In genomic region chr12:85288486-85289156, GRCm38 (mm10) we compare ENCODE assay signal across 8 mouse cellular contexts. TPM values are rescaled to one million over a fixed set of nuclear protein-coding genes. Genes with fewer than 3 reads are reported as not detected.
A peak's percentile ranks its signal among the peaks of the same experiment; 100 is the strongest.
DNase-seq lines count a peak whose midpoint lies in the region; ATAC-seq and TF ChIP-seq lines count a peak whose summit lies in the region.

TSS of gene Zc2hc1c (plus strand) at chr12:85288591.

- H3K9ac ChIP-seq in embryonic facial prominence, embryonic 14.5 days (ENCODE audit: low read depth, low read length) = peak within 1 kb of the TSS; percentile 71
- peak within 1 kb of the TSS; percentile 72 for H3K9ac ChIP-seq in heart, adult 2 months (ENCODE audit: low read depth, low read length)
- peak within 1 kb of the TSS; percentile 60 for H3K9ac ChIP-seq in limb, embryonic 11.5 days (ENCODE audit: low read length)
- H3K9ac ChIP-seq in midbrain, embryonic 12.5 days (replicated peaks) = peak within 1 kb of the TSS; percentile 58

- H3K4me3 ChIP-seq in embryonic facial prominence, embryonic 14.5 days (ENCODE audit: low read depth, low read length) = peak within 1 kb of the TSS; percentile 42
- peak within 1 kb of the TSS; percentile 61 for H3K4me3 ChIP-seq in heart, adult 2 months
- peak within 1 kb of the TSS; percentile 46 for H3K4me3 ChIP-seq in limb, embryonic 11.5 days (ENCODE audit: low read depth, low read length)
- H3K4me3 ChIP-seq in midbrain, embryonic 12.5 days = peak within 1 kb of the TSS; percentile 53

- H3K36me3 ChIP-seq in embryonic facial prominence, embryonic 14.5 days (ENCODE audit: control insufficient read depth, insufficient read depth, low read length) = no peaks in the 10 kb centered on the region
- H3K36me3 ChIP-seq in heart, adult 2 months (ENCODE audit: control insufficient read depth, insufficient read depth, low read length) = no peaks in the 10 kb centered on the region
- H3K36me3 ChIP-seq in limb, embryonic 11.5 days (ENCODE audit: control insufficient read depth, insufficient read depth, low read length) = no peaks in the 10 kb centered on the region
- H3K36me3 ChIP-seq in midbrain, embryonic 12.5 days = no peaks in the 10 kb centered on the region

- DNase-seq in adrenal gland, adult 2 months = peak; percentile 93
- peak; percentile 97 for DNase-seq in embryonic facial prominence, embryonic 14.5 days (ENCODE audit: low spot score)
- DNase-seq in heart, adult 2 months = peak; percentile 89 to 93
- DNase-seq in kidney, adult 18-20 months = peak; percentile 92
- peak; percentile 93 for DNase-seq in limb, embryonic 11.5 days (ENCODE audit: low spot score)
- DNase-seq in skeletal muscle tissue, adult 2 months (ENCODE audit: low read depth, low spot score) = peak; percentile 95
- peak; percentile 88 for DNase-seq in yolk sac, embryonic 10.5 days (ENCODE audit: low spot score)

- H3K4me2 ChIP-seq in embryonic facial prominence, embryonic 14.5 days (ENCODE audit: low read depth, low read length) = peak within 1 kb of the TSS; percentile 68
- H3K4me2 ChIP-seq in limb, embryonic 11.5 days (ENCODE audit: low read depth, severe bottlenecking) = peak within 1 kb of the TSS; percentile 60
- H3K4me2 ChIP-seq in midbrain, embryonic 12.5 days (replicated peaks) = peak within 1 kb of the TSS; percentile 88

- peak; percentile 92 for ATAC-seq in embryonic facial prominence, embryonic 14.5 days (ENCODE audit: low read depth)
- peak; percentile 86 for ATAC-seq in limb, embryonic 11.5 days (ENCODE audit: insufficient number of reproducible peaks, low FRiP score, low TSS enrichment, low read depth)
- peak; percentile 88 for ATAC-seq in midbrain, embryonic 12.5 days (ENCODE audit: low FRiP score, low read depth)

- 5% methylated on average over 29 of the region's 31 CpGs for WGBS in embryonic facial prominence, embryonic 14.5 days
- 4% methylated on average over 30 of the region's 31 CpGs for WGBS in heart, adult 2 months
- 2% methylated on average over 30 of the region's 31 CpGs for WGBS in limb, embryonic 11.5 days
- WGBS in midbrain, embryonic 12.5 days = 2% methylated on average over 30 of the region's 31 CpGs

- intact Hi-C loops in heart, adult 2 months (cut with DNase I) = loop anchor here (5.0 kb wide), 2 partner anchors 71 to 121 kb away; partner anchors contain the start of gene Eif2b2

- H3K27me3 ChIP-seq in embryonic facial prominence, embryonic 14.5 days (replicated peaks; ENCODE audit: control insufficient read depth, insufficient read depth, low read length) = no peaks in the 10 kb centered on the region
- no peaks in the 10 kb centered on the region for H3K27me3 ChIP-seq in heart, adult 2 months (ENCODE audit: control insufficient read depth, insufficient read depth, low read length)
- H3K27me3 ChIP-seq in limb, embryonic 11.5 days (ENCODE audit: control insufficient read depth, insufficient read depth, low read length) = no peaks in the 10 kb centered on the region
- H3K27me3 ChIP-seq in midbrain, embryonic 12.5 days = peaks cover 8% of the 10 kb centered on the region; the same call in 1 of the 2 replicates

- peak; percentile 71; the same call in 1 of the 2 replicates for TF ChIP-seq POLR2A in heart, adult 2 months (IDR thresholded peaks at IDR 0.05; ENCODE audit: insufficient read depth, low read depth, low read length)

- H3K4me1 ChIP-seq in embryonic facial prominence, embryonic 14.5 days (ENCODE audit: control insufficient read depth, insufficient read depth, low read length) = peaks cover 10% of the 10 kb centered on the region; the same call in 1 of the 2 replicates
- H3K4me1 ChIP-seq in heart, adult 2 months (ENCODE audit: control insufficient read depth, insufficient read depth, low read length) = peaks cover 5% of the 10 kb centered on the region
- peaks cover 7% of the 10 kb centered on the region for H3K4me1 ChIP-seq in limb, embryonic 11.5 days (ENCODE audit: control insufficient read depth, insufficient read depth, low read length)
- peaks cover 9% of the 10 kb centered on the region; the same call in 1 of the 2 replicates for H3K4me1 ChIP-seq in midbrain, embryonic 12.5 days

- no peaks in the 10 kb centered on the region for H3K79me2 ChIP-seq in heart, adult 2 months (replicated peaks; ENCODE audit: control insufficient read depth, insufficient read depth, low read length)

- peak within 1 kb of the TSS; percentile 49; the same call in 1 of the 2 replicates for H3K27ac ChIP-seq in embryonic facial prominence, embryonic 14.5 days (replicated peaks; ENCODE audit: low read depth, low read length)
- H3K27ac ChIP-seq in heart, adult 2 months = peak within 1 kb of the TSS; percentile 80
- H3K27ac ChIP-seq in limb, embryonic 11.5 days (replicated peaks; ENCODE audit: low read depth, low read length) = peak within 1 kb of the TSS; percentile 26; the same call in 1 of the 2 replicates
- H3K27ac ChIP-seq in midbrain, embryonic 12.5 days (replicated peaks) = no peak within 1 kb of the TSS

- H3K9me3 ChIP-seq in embryonic facial prominence, embryonic 14.5 days (ENCODE audit: control insufficient read depth, low read length) = 0 out of 2 replicates have a peak, but pooled peaks cover 8% of the 10 kb centered on the region
- H3K9me3 ChIP-seq in limb, embryonic 11.5 days (ENCODE audit: control insufficient read depth, low read length) = no peaks in the 10 kb centered on the region
- H3K9me3 ChIP-seq in midbrain, embryonic 12.5 days = no peaks in the 10 kb centered on the region

- TF ChIP-seq CTCF in heart, adult 2 months (IDR thresholded peaks at IDR 0.05) = no peak

- no peak for TF ChIP-seq EP300 in heart, adult 2 months (IDR thresholded peaks at IDR 0.05; ENCODE audit: insufficient read depth, low read depth, low read length)

RNA-seq across cellular contexts. Expression of gene Zc2hc1c, which starts in this region (rescaled TPM):
- 1 to 10 TPM; 1.2 to 2.5 TPM for total RNA-seq in adrenal gland, adult 2 months (2021)
- polyA plus RNA-seq in adrenal gland, adult 2 months (2012; rRNA removed) = 0.29 and 0.57 TPM in 2 replicates
- 1.4 and 1.8 TPM in 2 replicates for polyA plus RNA-seq in embryonic facial prominence, embryonic 14.5 days (2014; fragmentation: Nextera tagmentation; extraction: Ambion mirVana)
- 1 to 10 TPM; 2.2 to 2.6 TPM for total RNA-seq in heart, adult 2 months (2021)
- 1.0 and 1.1 TPM in 2 replicates for polyA plus RNA-seq in heart, adult 2 months (2012; rRNA removed)
- 0.67 and 0.85 TPM in 2 replicates for polyA plus RNA-seq in limb, embryonic 11.5 days (2014; fragmentation: Nextera tagmentation; extraction: Ambion mirVana)
- 1.1 and 1.2 TPM in 2 replicates for polyA plus RNA-seq in midbrain, embryonic 12.5 days (2016; fragmentation: Nextera tagmentation; extraction: Ambion mirVana)

Comparison
In these comparisons a context has a peak if more than half of its experiments do, and no peak if none do; other contexts are left out.
1. Peak in DNase-seq, ATAC-seq, H3K4me3 ChIP-seq, H3K27ac ChIP-seq, H3K9ac ChIP-seq and H3K4me2 ChIP-seq in limb, embryonic 11.5 days; RNA of the gene not detected or under 1 TPM.